Mouse (Mus musculus) CD8-positive naive resting alpha-beta T cell, adult 57 days (primary cell): Measurements from ENCODE around the gene Cdc16. TPM values are rescaled to one million over a fixed set of nuclear protein-coding genes. Genes with fewer than 3 reads are reported as not detected.

ENCODE experiments used
- total RNA-seq: library from RNA; stranded (reverse); gene quantifications from one replicate; pipeline ENCODE4 v1.2.4, GENCODE M21; 2023

Cdc16 gene
- total RNA-seq = 40.2 TPM

DNA sequence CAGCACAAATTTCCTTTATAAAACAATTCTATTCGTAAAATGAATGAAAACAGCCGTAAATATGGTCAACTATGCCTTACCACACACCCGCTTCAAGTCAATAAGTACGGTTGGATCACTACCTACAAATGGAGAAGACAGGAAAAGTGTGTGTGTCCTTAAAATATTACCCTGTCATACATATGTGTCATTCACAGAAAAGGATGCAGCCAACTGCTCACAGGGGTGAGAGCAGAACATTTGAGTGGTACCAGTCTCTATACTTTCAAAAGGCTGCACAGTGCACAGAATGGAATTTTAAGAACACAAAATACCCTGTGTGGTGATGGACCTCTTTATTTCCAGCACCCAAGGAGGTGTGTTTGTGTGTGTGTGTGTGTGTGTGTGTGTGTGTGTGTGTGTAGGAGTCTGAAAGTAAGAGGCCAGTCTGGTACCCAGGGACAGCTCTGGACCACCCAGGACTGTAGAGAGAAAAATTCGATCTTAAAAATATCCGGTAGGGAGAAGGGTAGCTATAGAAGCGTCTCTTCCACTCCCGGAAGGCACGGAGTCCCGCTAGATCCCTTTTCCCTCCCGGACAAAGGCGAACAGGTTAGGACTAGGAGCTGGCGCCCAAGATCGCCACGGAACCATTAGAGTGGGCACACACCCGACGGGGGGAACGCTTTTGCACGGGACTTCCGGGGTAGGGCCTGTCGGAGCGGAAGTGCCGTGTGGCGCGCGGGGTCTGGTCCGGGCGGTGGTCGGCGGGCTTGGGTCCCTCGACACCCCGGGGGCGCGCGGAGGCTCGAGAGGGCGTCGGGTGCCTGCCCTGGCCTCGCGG is at the start of gene Cdc16:
Cdc16 (plus strand) TSS at position 695 of the 823 bp plus-strand sequence.

GRCm38 (mm10) chr8:13785250-13785763 is 27.8 kb downstream of the Cdc16 start, which contains the start of gene Upf3a:
TSS of gene Upf3a (plus strand) at chr8:13785615.

Other genes starting within 250 kb of the Cdc16 start
- 5.3 TPM for gene 1700029H14Rik, start 195.2 kb upstream of the Cdc16 start, total RNA-seq
- 323 TPM for gene Rasa3, start 80.1 kb upstream of the Cdc16 start, total RNA-seq
- not detected for gene Cfap97d2, start 51.8 kb upstream of the Cdc16 start, total RNA-seq
- 22.7 TPM for gene Upf3a, start 27.9 kb downstream of the Cdc16 start, total RNA-seq
- gene AF366264, start 80.7 kb downstream of the Cdc16 start, total RNA-seq = not detected
- gene Champ1, start 112.0 kb downstream of the Cdc16 start, total RNA-seq = 26.4 TPM
- gene Coprs, start 132.6 kb downstream of the Cdc16 start, total RNA-seq = not detected